Mouse (Mus musculus) liver, embryonic 15.5 days (tissue): ENCODE results near the gene Ndufv3. TPM values are rescaled to one million over a fixed set of nuclear protein-coding genes. Genes with fewer than 3 reads are reported as not detected.

ENCODE experiments used
- ATAC-seq: fragments of 200-750 bp; cut with Nextera tagmentation; 2 replicates; pipeline ENCODE4 v1.8.0; 2017; ENCODE audit warnings: moderate number of reproducible peaks, mild to moderate bottlenecking, moderate library complexity; ENCODE audit not compliant: insufficient read depth
- H3K27ac ChIP-seq: fragments of 300-500 bp; sonication (generic); replicated peaks from 2 replicates; pipeline ENCODE4 v1.5.1; 2015; ENCODE audit warnings: mild to moderate bottlenecking, inconsistent platforms
- H3K27me3 ChIP-seq: fragments of 300-500 bp; sonication (generic); 2 replicates; pipeline ENCODE4 v1.6.1; 2015; ENCODE audit warnings: mild to moderate bottlenecking, inconsistent platforms
- H3K36me3 ChIP-seq: fragments of 300-500 bp; sonication (generic); replicated peaks from 2 replicates; pipeline ENCODE4 v1.6.1; 2015; ENCODE audit warnings: moderate library complexity, mild to moderate bottlenecking, inconsistent platforms
- H3K4me1 ChIP-seq: fragments of 300-500 bp; sonication (generic); replicated peaks from 2 replicates; pipeline ENCODE4 v1.6.1; 2015; ENCODE audit warnings: inconsistent platforms
- H3K4me2 ChIP-seq: fragments of 300-500 bp; sonication (generic); 2 replicates; pipeline ENCODE4 v1.6.1; 2015; ENCODE audit warnings: moderate library complexity, mild to moderate bottlenecking, inconsistent platforms
- H3K4me3 ChIP-seq: fragments of 300-500 bp; sonication (generic); replicated peaks from 2 replicates; pipeline ENCODE4 v1.5.1; 2015; ENCODE audit warnings: mild to moderate bottlenecking, inconsistent platforms
- H3K9ac ChIP-seq: fragments of 300-500 bp; sonication (generic); 2 replicates; pipeline ENCODE4 v1.6.1; 2015; ENCODE audit warnings: moderate library complexity, mild to moderate bottlenecking, inconsistent platforms
- H3K9me3 ChIP-seq: fragments of 300-500 bp; sonication (generic); replicated peaks from 2 replicates; pipeline ENCODE4 v1.6.1; 2016; ENCODE audit warnings: inconsistent platforms
- WGBS: fragments of 180-500 bp; shearing (Covaris S2); methylation state at CpG from one replicate; pipeline ENCODE4 v1.1.7; 2015; ENCODE audit warnings: mixed read lengths; ENCODE audit not compliant: insufficient replicate concordance; 5-methylcytosine and 5-hydroxymethylcytosine counted together
- polyA plus RNA-seq: library from polyadenylated mRNA; unstranded; fragments of >200 nt; fragmentation: Nextera tagmentation; extraction: Ambion mirVana; gene quantifications from 2 replicates; pipeline ENCODE4 v1.2.1, GENCODE M21; 2015

Gene Ndufv3
- polyA plus RNA-seq, 1 experiment from 2014 or later: 160 TPM

DNA sequence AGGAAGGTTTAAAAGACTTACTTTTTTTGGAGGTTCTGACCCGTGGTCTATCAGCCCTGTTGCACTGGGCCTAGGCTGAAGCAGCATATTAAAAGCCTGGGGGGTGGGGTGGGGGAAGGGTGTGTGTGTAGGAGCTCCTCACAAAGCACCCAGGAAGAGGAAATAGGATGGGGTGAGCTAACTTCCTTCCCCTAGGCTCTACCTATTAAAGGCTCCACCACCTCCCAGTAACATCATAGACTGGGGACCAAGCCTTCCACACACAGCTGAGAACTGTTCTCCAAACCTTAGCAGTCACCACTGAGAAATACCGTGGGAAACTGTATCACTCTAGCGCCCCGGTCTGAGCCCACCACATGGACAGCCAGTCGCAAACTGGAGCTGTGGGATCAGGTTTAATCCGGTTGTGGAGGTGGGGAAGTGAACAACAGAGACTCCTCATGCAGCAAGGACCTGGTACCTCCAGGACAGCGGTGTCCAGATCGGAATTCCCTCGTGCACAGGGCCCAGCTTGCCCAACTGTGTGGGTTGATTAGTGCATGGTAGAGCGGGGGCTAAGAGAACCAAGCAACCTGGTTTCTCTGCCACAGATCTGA is 38.1 kb downstream of the Ndufv3 start:
- 62% methylated on average over 10 of the region's 10 CpGs for WGBS
- Histone ChIP-seq H3K4me1 (peaks cover 10% of the 10 kb centered on the region), H3K36me3 (no peaks in the 10 kb centered on the region), H3K27ac (no peak overlapping the region), H3K4me3 (no peak overlapping the region), H3K27me3 (no peaks in the 10 kb centered on the region), H3K9me3 (no peaks in the 10 kb centered on the region), H3K4me2 (no peak overlapping the region; the same call in 1 of the 2 replicates), H3K9ac (no peak overlapping the region)
- no peak for ATAC-seq

DNA sequence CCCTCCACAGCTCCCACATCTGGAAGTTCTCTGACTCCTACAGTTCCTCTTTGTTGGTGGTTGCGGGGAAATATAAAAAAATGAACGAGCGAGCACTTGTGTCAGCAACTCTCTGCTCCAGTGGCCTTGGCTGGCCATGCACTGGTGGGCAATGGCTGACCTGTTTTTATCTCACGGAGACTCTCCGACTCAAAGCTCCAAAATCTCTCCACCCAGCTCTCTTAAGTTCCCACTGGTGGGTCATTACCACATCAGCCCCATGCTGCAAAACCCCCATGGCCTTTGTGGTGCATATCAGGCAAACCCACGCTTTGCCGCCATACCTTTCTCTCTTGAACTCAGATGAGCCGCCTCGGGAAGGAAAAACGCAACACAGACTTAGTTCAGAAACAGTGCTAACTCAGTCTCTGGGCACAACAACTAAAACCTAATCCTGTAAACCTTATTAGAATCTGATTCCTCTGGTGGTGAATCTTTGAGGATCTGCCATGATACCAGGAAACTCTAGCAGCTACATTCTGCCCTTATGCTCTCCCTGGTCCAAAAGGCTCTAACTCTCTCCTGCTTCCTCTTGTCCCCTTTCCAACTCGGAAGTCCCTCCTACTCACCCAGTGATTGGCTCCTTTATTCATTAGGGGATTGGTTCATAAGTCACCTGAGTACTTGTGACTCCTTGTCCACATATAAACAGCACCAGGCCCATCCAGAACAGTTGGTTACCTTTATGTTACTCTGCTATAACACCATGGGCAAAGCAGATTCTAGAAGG is 39.3 kb downstream of the Ndufv3 start:
- H3K27ac ChIP-seq: no peak overlapping the region
- H3K4me3 ChIP-seq: no peak overlapping the region
- 69% methylated on average over 11 of the region's 11 CpGs for WGBS
- peaks cover 18% of the 10 kb centered on the region for H3K4me1 ChIP-seq
- no peak for ATAC-seq
- H3K4me2 ChIP-seq: no peak overlapping the region
- H3K9me3 ChIP-seq: no peaks in the 10 kb centered on the region
- H3K36me3 ChIP-seq: no peaks in the 10 kb centered on the region
- H3K27me3 ChIP-seq: no peaks in the 10 kb centered on the region
- no peak overlapping the region for H3K9ac ChIP-seq

DNA sequence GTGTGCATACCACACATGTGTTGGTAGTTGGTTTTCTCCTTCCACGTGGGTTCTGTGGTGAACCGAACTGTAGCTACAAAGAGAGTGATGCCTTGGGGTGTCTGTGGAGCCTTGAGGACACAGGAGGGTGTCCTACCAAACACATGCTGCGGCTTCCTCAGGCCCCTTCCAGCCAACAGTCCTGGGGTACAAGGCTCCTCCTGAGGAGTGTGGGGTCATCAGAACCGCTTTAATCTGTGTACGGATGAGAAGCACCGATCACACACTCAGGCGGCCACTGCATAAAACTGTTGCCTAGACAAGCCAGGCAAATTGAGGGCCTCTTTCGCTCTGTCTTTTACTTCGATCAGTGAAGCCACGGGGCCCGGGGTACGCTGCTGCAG is 43.7 kb downstream of the Ndufv3 start:
- peaks cover 45% of the 10 kb centered on the region for H3K4me1 ChIP-seq
- peak overlapping the region; percentile 59 for H3K9ac ChIP-seq
- no peak for ATAC-seq
- WGBS: 10% methylated on average over 12 of the region's 12 CpGs
- H3K4me3 ChIP-seq: peak overlapping the region; percentile 61
- no peaks in the 10 kb centered on the region for H3K27me3 ChIP-seq
- peak overlapping the region; percentile 98 for H3K4me2 ChIP-seq
- H3K27ac ChIP-seq: peak overlapping the region; percentile 84
- no peaks in the 10 kb centered on the region for H3K9me3 ChIP-seq
- no peaks in the 10 kb centered on the region for H3K36me3 ChIP-seq

DNA sequence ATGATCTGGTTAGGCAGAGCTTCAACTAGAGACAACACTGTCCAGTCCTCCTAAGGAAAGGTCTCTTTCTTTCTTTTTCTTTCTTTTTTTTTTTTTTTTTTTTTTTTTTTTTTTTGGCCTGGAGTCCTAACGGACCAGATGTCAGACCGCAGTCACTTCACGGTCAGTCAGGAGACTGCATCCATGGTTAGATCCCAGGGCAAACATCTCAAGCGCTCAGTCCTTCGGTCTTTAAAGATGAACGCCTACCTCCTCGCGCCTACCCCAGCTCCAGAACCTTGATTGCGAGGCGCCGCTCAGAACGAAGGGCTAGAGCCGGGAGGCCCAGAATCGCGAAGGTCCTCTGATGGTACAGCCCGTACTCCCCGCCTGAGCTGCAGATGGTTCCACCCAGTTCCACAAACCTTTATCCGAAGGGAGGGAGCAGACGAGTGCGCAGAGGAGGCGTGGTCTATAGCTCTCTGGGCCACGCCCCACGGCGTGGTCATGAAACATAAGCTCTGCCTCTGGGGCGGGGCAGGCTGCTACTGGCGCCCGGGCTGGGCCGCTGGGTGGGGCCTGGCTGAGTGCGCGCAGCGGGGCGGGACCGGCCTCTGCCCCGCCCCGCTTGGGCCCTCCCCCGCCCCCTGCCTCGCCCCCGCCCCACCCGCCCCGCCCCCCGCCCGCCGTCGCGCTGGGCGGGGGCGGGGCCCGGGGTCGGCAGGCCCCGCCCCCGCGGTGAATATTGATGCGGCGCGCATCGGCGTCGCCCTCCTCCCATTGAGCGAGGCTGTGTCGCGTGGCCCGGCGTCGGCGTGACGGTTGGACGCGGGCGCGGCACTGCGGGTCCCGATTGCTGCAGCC is 44.3 kb downstream of the Ndufv3 start, which contains the start of gene Pknox1:
TSS of gene Pknox1 (plus strand) at position 720 of the 843 bp plus-strand sequence.
- H3K27ac ChIP-seq: peak within 1 kb of the TSS; percentile 95
- no peaks in the 10 kb centered on the region for H3K27me3 ChIP-seq
- H3K36me3 ChIP-seq: no peaks in the 10 kb centered on the region
- H3K4me1 ChIP-seq: peaks cover 45% of the 10 kb centered on the region
- H3K4me2 ChIP-seq: peak within 1 kb of the TSS; percentile 98
- WGBS: under 1% methylated on average over 64 of the region's 72 CpGs
- H3K4me3 ChIP-seq: peak within 1 kb of the TSS; percentile 85
- ATAC-seq: peak; percentile 88
- no peaks in the 10 kb centered on the region for H3K9me3 ChIP-seq
- peak within 1 kb of the TSS; percentile 93 for H3K9ac ChIP-seq

DNA sequence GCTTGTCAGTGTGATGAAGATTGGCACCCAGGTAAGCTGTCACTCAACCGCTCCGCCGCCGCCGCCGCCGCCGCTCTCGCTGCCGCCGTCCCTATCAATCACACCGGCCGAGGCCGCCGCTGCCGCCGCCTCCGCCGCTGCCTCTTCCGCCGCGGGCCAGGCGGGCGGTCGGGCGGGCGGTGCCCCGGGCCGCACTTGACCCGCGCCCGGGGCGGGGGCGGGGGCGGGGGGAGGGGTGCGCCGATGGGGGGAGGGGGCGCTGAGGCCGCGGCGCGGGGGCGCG is 44.9 kb downstream of the Ndufv3 start:
- peak overlapping the region; percentile 93 for H3K9ac ChIP-seq
- peak overlapping the region; percentile 85 for H3K4me3 ChIP-seq
- ATAC-seq: no peak
- H3K4me2 ChIP-seq: peak overlapping the region; percentile 98
- peak overlapping the region; percentile 95 for H3K27ac ChIP-seq
- WGBS: 0% methylated on average over 37 of the region's 44 CpGs
- H3K4me1 ChIP-seq: peaks cover 45% of the 10 kb centered on the region
- H3K9me3 ChIP-seq: no peaks in the 10 kb centered on the region
- H3K36me3 ChIP-seq: no peaks in the 10 kb centered on the region
- H3K27me3 ChIP-seq: no peaks in the 10 kb centered on the region

DNA sequence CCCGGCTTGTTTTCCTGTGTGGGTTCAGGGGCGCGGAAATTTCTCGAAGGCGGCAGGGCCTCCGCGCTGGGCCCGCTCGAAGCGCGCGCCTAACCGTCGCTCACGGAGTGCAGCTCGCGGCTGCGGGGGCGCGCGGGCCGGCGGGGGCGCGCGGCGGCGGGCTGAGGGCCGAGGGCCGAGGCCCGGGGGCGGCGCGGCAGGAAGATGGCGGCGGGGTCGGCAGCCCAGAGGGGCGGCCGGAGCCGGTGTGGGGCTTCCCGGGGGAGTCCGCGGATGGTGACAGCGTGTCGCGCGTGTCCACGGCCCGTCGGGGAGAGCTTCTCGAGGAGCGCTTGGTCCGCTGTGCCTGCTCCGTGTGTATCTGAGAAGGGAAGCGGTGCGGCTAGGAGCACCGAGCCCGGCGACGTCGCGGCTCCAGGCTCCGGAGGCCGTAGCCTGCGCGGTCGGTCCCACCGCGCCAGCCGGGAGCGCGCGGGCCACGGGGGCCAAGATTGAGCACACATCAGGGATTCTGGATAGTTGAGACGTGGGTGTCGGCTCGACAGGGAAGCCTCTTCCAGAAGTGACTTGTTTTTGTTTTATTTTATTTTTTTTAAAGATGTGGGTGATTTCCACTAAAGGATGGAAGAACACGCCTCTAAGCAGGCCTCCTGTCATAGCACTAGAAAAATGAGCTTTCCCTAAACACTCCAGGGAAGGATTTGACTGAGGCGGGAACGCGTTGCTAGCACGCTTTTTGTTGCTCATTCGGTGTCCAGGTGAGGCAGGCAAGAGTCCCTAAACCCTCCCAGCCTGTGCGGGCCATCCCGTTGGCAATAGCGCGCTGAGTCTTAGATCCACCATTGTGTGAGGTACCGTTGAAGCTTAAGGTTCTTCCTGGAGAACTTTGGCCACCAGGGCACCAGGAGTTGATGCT is 45.5 kb downstream of the Ndufv3 start:
- WGBS: under 1% methylated on average over 87 of the region's 88 CpGs
- Histone ChIP-seq H3K36me3 (no peaks in the 10 kb centered on the region), H3K4me1 (peaks cover 45% of the 10 kb centered on the region), H3K4me2 (peak overlapping the region; percentile 98), H3K27ac (peak overlapping the region; percentile 95), H3K27me3 (no peaks in the 10 kb centered on the region), H3K4me3 (peak overlapping the region; percentile 85), H3K9ac (peak overlapping the region; percentile 93), H3K9me3 (no peaks in the 10 kb centered on the region)
- ATAC-seq: peak; percentile 24

DNA sequence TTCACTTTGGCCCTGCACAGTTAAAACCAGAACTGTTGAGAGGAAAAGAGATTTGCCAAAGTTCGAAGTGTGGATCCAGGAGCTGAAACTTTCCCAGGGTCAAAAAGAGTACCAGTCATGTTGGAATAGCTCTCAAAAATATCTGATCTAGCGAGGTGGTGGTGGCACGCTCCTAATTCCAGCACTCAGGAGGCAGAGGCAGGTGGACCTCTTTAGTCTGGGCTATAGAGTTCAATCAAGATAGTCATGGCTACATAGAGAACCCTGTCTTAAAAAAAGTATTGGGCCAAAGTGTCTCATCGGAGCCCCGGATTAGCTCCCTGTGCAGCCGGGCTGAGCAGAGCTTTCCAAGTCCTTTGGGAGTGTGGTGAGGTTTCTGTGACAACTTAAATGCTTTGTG is 46.4 kb downstream of the Ndufv3 start:
- Histone ChIP-seq H3K27ac (no peak overlapping the region), H3K4me1 (peaks cover 49% of the 10 kb centered on the region), H3K9ac (peak overlapping the region; percentile 93; the same call in 1 of the 2 replicates), H3K9me3 (no peaks in the 10 kb centered on the region), H3K27me3 (no peaks in the 10 kb centered on the region), H3K4me2 (peak overlapping the region; percentile 98), H3K36me3 (no peaks in the 10 kb centered on the region), H3K4me3 (peak overlapping the region; percentile 85)
- ATAC-seq: no peak
- WGBS: 62% methylated on average over 6 of the region's 6 CpGs

DNA sequence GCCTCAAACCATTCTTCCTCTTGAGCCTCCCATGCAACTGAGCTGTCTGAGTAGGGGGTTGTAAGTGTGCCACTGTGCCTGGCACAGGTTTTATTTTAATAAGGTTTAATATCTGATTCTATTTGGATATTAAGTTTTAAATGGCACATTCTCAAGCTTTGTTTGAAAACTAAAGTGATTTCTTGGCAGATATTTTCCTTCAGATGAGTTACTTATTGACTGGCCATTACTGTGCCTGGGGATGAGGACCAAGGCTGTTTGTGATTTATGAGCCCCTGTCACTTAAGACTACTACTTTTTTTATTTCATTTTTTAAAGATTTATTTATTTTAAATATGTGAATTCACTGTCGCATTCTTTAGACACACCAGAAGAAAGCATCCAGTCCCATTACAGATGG is 49.8 kb downstream of the Ndufv3 start:
- Histone ChIP-seq H3K27me3 (no peaks in the 10 kb centered on the region), H3K36me3 (no peaks in the 10 kb centered on the region), H3K27ac (no peak overlapping the region), H3K4me1 (peaks cover 35% of the 10 kb centered on the region), H3K9me3 (no peaks in the 10 kb centered on the region), H3K4me2 (no peak overlapping the region), H3K9ac (no peak overlapping the region), H3K4me3 (no peak overlapping the region)
- 76% methylated on average over 1 of the region's 1 CpGs for WGBS
- no peak for ATAC-seq

DNA sequence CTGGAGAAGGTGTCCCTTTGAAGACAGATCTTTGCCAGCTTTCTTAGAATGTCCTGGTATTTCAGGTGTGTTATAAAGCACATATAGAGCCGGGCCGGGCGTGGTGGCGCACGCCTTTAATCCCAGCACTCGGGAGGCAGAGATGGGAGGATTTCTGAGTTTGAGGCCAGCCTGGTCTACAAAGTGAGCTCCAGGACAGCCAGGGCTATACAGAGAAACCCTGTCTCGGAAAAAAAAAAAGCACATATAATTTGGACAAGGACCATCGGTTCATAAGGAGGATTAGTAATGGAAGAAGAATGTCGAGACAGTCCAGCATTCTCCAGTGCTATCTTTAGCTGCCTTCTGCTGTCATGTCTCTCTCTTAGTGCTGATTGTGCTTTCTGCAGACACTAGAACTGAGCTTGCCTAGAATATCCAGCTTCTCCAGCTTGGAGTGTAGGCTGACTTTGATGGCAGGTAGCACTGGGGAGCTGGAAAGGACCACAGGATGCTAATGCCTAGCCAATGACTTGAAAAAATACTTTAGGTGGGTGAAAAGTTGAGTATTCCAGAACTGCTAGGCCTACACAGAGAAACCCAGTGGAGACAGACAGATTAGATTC is 50.5 kb downstream of the Ndufv3 start:
- WGBS: 76% methylated on average over 9 of the region's 9 CpGs
- Histone ChIP-seq H3K4me3 (no peak overlapping the region), H3K9ac (no peak overlapping the region), H3K4me2 (no peak overlapping the region), H3K4me1 (peaks cover 32% of the 10 kb centered on the region), H3K27ac (no peak overlapping the region), H3K27me3 (no peaks in the 10 kb centered on the region), H3K36me3 (no peaks in the 10 kb centered on the region), H3K9me3 (no peaks in the 10 kb centered on the region)
- no peak for ATAC-seq

DNA sequence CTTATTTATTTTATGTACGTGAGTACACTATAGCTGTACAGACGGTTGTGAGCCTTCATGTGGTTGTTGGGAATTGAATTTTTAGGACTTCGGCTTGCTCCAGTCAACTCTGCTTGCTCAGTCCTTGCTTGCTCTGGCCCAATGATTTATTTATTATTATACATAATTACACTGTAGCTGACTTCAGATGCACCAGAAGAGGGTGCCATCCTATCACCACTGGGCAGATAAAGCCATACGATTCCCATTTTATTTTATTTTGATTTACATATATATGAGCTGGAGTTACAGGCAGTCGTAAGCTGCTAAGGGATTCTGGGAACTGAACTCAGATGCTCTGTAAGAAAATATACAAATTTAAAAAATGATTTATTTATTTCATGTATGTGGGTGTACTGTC is 51.8 kb downstream of the Ndufv3 start:
- H3K4me1 ChIP-seq: peaks cover 19% of the 10 kb centered on the region
- ATAC-seq: no peak
- no peak overlapping the region for H3K27ac ChIP-seq
- no peak overlapping the region for H3K4me3 ChIP-seq
- no peaks in the 10 kb centered on the region for H3K27me3 ChIP-seq
- no peak overlapping the region for H3K4me2 ChIP-seq
- no peaks in the 10 kb centered on the region for H3K9me3 ChIP-seq
- no peak overlapping the region for H3K9ac ChIP-seq
- WGBS: 75% methylated on average over 5 of the region's 5 CpGs
- H3K36me3 ChIP-seq: no peaks in the 10 kb centered on the region
